Mouse (Mus musculus): ENCODE data around the gene Nostrin. TPM values are rescaled to one million over a fixed set of nuclear protein-coding genes. Genes with fewer than 3 reads are reported as not detected.

Gene Nostrin
- 1 to 10 TPM; 4.2 to 4.8 TPM for total RNA-seq (2021)
- long read RNA-seq, experiment 1, partial matches to known transcripts = 2 of 4 reads
- long read RNA-seq, experiment 1, other reads (novel, unspliced or antisense) = 0 of 4 reads
- long read RNA-seq, experiment 2, partial matches to known transcripts = 0 of 1 reads
- long read RNA-seq, experiment 2, other reads (novel, unspliced or antisense) = 0 of 1 reads

DNA sequence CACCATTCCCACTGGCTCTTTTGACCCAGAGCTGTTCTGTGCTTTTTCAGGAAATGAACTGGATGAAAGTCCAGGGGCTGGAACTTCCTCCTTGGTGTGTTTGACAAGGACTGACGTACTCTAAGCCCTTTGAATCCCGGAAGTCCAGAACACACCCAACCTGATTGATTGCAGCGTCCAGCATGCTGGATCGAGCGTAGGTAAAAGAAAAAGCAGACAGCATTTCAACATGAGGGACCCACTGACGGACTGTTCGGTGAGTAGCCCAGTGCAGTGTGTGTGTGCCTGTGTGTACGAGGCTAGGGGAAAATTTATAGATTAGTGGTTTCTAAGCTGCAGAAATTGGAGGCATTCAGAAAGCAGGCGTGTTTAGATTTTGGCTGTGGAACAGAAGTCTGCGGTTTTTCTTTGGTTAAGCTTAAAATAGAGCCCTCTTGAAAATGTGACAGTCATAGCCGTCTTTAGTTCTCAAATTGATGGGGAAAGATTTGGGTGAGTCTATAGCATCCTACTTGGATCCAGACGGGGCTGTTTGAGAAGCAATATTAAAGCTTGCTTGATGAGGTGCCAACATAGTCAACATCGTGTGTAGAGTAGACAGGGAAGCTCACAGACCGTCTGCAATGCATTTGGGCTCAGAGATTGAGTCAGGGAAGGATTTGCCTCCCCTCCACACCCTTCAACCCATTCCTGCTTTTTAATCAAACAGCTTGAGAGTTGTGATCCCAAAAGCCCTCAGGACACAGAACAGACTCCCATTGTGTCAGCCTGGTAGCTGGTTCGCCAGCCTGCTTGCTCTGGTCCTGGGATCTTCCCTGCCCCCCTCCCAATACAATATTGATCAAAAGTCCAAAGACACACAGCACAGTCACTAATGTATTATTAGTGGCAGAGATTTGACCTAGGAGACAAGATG is at the start of gene Nostrin:
Nostrin (plus strand) TSS at position 140 of the 916 bp plus-strand sequence.
- no peak for TF ChIP-seq CTCF (conservative IDR thresholded peaks at IDR 0.05)
- peak within 1 kb of the TSS; percentile 33 for H3K4me3 ChIP-seq
- no peak for DNase-seq (ENCODE audit: low spot score in 2 of 2)
- H3K27ac ChIP-seq = peak within 1 kb of the TSS; percentile 57

DNA sequence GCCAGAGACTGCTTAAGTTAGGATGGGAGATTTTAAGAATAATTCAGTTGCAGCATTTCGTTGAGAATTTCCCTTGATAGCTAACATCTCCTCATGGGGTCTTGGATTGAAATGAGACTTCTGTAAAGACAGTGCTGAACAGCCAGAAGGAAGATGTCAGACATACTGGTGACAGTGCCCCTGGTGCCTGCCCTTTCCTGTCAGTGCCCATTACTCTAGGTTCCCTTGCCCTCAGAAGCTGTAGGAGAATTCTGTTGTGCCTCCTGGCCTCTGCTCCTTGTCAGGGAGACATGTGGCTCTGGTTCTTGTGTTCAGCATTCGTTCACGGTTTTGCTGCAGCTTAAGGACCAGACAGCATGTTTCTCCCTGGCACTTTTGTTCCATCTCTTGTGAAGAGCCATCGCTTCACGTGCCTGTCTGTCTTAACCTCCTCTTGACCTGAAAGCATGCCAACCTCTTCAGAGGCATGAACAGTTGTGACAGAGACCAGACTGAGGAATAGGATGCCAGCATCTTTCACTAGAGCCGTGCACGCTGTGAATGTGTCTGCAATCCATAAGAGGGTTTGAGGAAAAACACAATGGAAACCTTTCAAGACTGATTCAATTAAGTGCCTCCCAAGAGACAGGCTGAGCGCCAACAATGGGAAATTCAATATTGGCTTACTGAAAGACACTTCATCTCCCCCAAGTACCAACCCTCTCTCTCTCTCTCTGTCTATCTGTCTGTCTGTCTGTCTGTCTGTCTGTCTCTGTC is 48.9 kb upstream of the Nostrin start:
- Histone ChIP-seq H3K4me3 (no peak overlapping the region), H3K27ac (peak overlapping the region; percentile 2)
- no peak for TF ChIP-seq CTCF (conservative IDR thresholded peaks at IDR 0.05)
- no peak for DNase-seq (ENCODE audit: low spot score in 2 of 2)

DNA sequence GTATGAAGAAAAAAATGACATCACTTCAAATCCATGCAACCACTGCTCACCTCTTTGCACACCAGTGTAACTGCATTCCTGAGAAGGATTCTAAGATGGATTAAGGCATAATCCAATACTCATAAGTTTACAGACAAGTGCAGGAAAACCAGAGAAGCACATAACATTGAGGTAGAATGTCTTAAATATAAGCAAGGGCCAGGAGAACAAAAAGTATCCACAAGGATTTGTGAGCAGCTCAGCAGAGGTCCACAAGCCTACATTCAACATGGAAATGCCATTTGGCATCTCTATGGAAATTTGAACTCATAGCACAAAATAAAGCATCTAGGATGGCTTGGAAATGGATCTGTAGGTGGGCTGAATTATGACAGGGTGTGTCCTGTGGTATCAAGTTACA is 39.8 kb upstream of the Nostrin start:
- no peak for TF ChIP-seq CTCF (conservative IDR thresholded peaks at IDR 0.05)
- no peak for DNase-seq (ENCODE audit: low spot score in 2 of 2)
- Histone ChIP-seq H3K4me3 (no peak overlapping the region), H3K27ac (peak overlapping the region; percentile 80)

DNA sequence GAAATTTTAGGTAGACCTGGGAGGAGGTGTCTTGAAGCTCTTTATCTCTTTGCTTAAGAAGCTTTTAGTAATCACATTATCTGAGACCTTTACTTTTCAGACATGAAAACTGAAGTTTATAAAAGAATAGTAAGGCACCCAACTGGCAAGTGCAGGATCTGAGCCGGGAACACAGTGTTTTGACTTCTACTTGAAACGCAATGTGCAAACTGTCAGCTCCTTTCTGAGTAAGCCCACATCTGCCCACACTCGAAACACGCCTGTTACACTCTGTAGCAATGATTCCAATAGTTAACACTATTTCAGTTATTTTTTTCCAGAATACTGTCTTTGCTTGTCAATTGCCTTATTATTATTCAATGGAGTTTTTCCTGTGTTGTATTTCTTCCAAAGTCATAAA is 38.8 kb upstream of the Nostrin start:
- no peak overlapping the region for H3K4me3 ChIP-seq
- TF ChIP-seq CTCF (conservative IDR thresholded peaks at IDR 0.05) = no peak
- DNase-seq (ENCODE audit: low spot score in 2 of 2) = peak in 1 of 2 experiments; percentile 67
- peak overlapping the region; percentile 80 for H3K27ac ChIP-seq

DNA sequence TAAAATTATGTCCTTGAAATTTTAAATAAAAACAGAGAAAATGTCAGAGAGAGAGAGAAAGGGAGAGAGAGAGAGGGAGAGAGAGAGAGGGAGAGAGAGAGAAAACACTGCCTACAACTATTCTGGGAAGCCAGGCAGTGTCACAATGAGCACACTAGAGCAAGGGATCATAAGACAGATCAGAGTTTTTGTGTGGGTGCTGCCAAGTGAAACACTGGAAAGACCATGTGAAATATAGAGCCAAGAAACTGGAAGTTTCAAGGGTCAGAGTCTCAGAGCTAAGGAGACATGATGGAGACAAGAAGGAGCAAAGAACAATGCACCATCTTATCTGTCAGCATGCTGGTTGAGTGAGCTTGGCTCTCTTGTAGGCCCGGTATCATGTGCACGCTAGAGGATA is 38.1 kb upstream of the Nostrin start:
- no peak for TF ChIP-seq CTCF (conservative IDR thresholded peaks at IDR 0.05)
- Histone ChIP-seq H3K27ac (peak overlapping the region; percentile 80), H3K4me3 (no peak overlapping the region)
- DNase-seq (ENCODE audit: low spot score in 2 of 2) = no peak

DNA sequence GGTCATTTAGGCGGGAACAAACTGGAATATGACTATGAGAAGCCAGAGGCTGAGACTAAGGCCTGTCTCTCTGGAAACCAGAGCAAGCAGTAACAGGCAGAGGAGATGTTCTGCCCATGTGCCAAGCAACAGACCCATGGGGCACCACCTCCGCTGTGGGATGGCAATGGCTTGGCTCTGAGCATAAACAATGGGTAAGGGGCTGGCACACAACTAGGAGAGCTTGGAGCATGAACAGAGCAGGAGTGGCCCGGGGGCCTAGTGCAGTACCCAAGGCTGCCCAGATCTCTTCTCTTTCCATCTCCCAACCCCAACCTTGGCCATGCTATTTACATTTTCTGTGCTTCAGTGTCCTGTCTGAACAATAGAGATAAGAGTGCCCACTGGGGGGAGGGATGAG is 36.9 kb upstream of the Nostrin start:
- peak overlapping the region; percentile 80 for H3K27ac ChIP-seq
- no peak for DNase-seq (ENCODE audit: low spot score in 2 of 2)
- H3K4me3 ChIP-seq = no peak overlapping the region
- no peak for TF ChIP-seq CTCF (conservative IDR thresholded peaks at IDR 0.05)

DNA sequence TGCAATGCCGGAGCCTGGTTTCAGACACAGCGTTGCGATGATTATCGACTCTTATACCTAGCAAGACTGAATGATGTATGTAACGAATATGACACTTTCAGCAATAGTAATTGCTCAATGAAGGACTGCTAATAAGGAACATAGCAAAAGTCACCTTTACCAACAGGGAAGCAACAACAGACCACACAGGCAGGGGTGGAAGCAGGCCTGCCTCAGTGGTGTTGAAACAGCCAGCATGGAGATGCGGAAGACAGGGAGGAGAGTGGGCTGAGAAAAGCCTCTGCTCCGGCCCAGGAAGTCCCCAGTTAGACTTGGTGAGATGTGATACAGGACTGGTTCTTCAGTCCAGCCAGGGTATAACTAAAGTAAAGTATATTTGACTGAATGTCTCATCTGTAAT is 36.5 kb upstream of the Nostrin start:
- Histone ChIP-seq H3K27ac (peak overlapping the region; percentile 15; the same call in 1 of the 2 replicates), H3K4me3 (no peak overlapping the region)
- no peak for TF ChIP-seq CTCF (conservative IDR thresholded peaks at IDR 0.05)
- DNase-seq (ENCODE audit: low spot score in 2 of 2) = no peak

DNA sequence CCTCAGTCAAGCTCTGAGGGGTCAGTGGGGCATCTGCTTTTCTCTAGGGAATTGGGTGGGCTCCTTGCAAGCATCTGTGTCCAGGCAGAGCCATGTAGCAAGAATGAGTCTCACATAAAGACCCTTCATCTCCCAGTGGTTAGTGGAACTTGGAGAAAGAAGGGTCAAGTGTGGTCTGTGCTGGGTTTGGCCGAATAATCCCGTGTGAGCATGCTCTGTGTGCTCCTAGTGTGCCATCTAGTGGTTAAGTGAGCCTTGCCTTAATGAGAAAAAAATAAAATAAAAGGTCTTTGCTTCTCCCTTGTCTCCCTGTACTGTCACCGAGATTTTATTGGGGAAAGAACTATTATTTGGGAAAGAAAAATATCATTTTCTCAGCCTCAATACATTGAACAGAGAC is 34.9 kb upstream of the Nostrin start:
- no peak for DNase-seq (ENCODE audit: low spot score in 2 of 2)
- TF ChIP-seq CTCF (conservative IDR thresholded peaks at IDR 0.05) = peak; percentile 89
- H3K4me3 ChIP-seq = no peak overlapping the region
- peak overlapping the region; percentile 40; the same call in 1 of the 2 replicates for H3K27ac ChIP-seq

DNA sequence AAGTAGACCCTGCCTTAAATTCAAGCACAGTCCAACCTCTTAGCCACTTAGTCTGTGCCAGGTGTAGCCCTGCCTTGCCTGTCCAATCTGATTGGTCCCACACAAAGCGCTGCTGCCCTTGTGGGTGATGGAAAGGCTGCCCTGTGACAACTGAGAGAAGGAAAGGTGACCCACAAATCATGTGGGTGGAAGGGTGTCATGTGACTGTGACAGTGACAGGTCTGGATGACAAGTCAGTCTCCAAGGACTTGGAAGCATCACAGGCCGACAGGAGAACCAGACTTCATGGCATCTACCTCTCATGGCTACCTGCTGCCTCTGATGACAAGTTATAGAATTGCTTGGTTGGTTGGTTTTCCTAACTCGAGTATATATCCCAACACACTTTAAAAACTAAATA is 32.1 kb upstream of the Nostrin start:
- Histone ChIP-seq H3K27ac (peak overlapping the region; percentile 8; the same call in 1 of the 2 replicates), H3K4me3 (no peak overlapping the region)
- TF ChIP-seq CTCF (conservative IDR thresholded peaks at IDR 0.05) = no peak
- DNase-seq (ENCODE audit: low spot score in 2 of 2) = no peak

DNA sequence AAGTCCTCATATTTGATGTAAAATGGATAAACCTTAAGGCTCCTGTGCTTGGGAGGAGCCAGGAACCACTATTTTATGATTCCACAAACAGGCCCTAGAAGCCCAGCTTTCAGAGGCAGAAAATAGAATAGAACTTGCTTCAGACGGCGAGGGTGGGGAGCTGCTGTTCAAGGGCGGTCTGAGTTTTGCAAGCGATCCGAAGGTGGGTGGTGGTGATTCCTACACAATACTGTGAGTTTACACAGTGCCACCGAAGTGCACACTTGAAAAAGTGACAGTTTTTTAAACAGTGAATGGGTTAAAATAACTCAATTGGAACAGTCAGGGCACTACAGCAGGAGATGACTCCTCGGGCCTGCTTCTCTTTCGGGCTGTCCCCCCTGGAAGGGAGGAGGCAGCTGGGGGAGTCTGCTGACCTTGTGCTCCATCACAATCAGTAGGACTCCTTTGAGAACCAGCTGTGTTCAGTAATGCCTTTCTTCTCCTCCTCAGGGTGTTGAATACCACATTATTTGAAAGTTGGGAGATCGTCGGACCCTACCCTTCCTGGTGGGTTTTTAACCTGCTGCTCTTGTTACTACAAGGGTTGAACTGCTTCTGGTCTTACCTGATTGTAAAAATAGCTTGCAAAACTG is 31.0 kb upstream of the Nostrin start:
- H3K27ac ChIP-seq = peak overlapping the region; percentile 8
- TF ChIP-seq CTCF (conservative IDR thresholded peaks at IDR 0.05) = no peak
- no peak overlapping the region for H3K4me3 ChIP-seq
- DNase-seq (ENCODE audit: low spot score in 2 of 2) = peak in 1 of 2 experiments; percentile 40

DNA sequence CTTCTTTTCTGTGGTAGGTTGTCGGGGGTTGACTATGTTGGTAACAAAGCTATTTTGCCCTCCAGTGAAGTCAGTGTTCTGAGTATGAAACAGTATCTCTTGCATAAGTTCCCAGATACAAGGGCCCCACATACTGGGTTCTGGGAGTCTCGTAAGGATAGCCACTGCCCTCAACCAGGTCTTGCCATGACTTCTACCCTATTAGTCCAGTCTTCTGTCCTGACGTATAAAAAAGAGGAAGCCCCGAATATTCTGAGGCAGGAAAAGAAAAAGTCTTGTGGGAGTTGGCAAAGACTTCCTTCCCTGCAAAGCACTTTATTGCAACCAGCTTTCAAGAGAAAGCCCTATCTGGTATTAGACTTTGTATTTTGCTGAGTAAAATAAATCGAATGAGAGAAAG is 26.4 kb upstream of the Nostrin start:
- no peak for TF ChIP-seq CTCF (conservative IDR thresholded peaks at IDR 0.05)
- DNase-seq (ENCODE audit: low spot score in 2 of 2) = no peak
- no peak overlapping the region for H3K4me3 ChIP-seq
- H3K27ac ChIP-seq = peak overlapping the region; percentile 64; the same call in 1 of the 2 replicates

DNA sequence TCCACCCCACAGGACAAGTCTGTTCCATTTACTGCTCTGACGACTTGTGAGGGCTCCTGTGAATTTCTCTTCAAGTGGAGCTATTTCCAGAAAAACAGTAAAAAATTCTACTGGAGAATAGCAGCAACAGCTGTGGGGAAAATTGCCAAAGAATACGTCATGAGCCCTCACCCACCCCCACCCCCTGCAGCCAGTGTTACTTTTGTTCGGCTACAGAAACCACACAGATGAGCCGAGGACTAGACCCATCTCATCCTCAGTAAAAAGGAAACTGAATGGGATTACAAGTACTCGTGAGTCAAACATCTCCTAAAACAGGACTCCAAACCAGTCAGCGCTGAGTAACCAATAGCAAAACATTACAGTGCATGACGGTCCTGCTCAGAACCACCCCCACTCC is 25.9 kb upstream of the Nostrin start:
- no peak for DNase-seq (ENCODE audit: low spot score in 2 of 2)
- H3K4me3 ChIP-seq = no peak overlapping the region
- peak overlapping the region; percentile 64; the same call in 1 of the 2 replicates for H3K27ac ChIP-seq
- TF ChIP-seq CTCF (conservative IDR thresholded peaks at IDR 0.05) = no peak
